Mouse (Mus musculus) small intestine, adult 2 months (tissue): ENCODE results near the gene U2af1l4.

ENCODE experiments used
- CTCF ChIP-seq: fragments of 200-500 bp; IDR thresholded peaks from 2 replicates; pipeline ENCODE4 v1.5.1; 2012; ENCODE audit warnings: low read depth, mild to moderate bottlenecking, control low read depth, inconsistent platforms, low read length, moderate library complexity, mixed read lengths; ENCODE audit not compliant: insufficient replicate concordance, insufficient read length; ENCODE audit errors: extremely low read depth
- POLR2A ChIP-seq: fragments of 200-500 bp; IDR thresholded peaks from 2 replicates; pipeline ENCODE4 v1.6.1; 2012; ENCODE audit warnings: low read depth, mild to moderate bottlenecking, control low read depth, inconsistent platforms, low read length, moderate library complexity

GRCm38 (mm10) chr7:30553021-30553589, 10.0 kb upstream of the U2af1l4 start:
- TF ChIP-seq CTCF (no peak), POLR2A (no peak)
